Mouse (Mus musculus) erythroblast, adult 5-6 weeks (primary cell): ENCODE measurements around the gene Scamp4. TPM values are rescaled to one million over a fixed set of nuclear protein-coding genes. Genes with fewer than 3 reads are reported as not detected.

Experiments used
- ATAC-seq: replicated peaks from 2 replicates; pipeline ENCODE4 v1.8.0; 2016; ENCODE audit warnings: moderate number of reproducible peaks, mild to moderate bottlenecking, moderate TSS enrichment, inconsistent platforms; ENCODE audit not compliant: poor library complexity, low FRiP score, severe bottlenecking
- total RNA-seq, 2 experiments: library from RNA; stranded (forward) in 1 of 2; stranded (reverse) in 1 of 2; fragments of 150-400 nt in 1 of 2; fragments of 200-764, 138-1000 nt in 1 of 2; gene quantifications; 2 replicates each; pipeline versions ENCODE4 v1.2.3 to v1.2.4; 2015 to 2017; ENCODE audit warnings: low replicate concordance in 2 of 2

Scamp4 gene
- total RNA-seq (2015; ENCODE audit: low replicate concordance) (7.3 and 14.0 TPM in 2 replicates), total RNA-seq (2017; ENCODE audit: low replicate concordance) (2.6 and 3.1 TPM in 2 replicates)

DNA sequence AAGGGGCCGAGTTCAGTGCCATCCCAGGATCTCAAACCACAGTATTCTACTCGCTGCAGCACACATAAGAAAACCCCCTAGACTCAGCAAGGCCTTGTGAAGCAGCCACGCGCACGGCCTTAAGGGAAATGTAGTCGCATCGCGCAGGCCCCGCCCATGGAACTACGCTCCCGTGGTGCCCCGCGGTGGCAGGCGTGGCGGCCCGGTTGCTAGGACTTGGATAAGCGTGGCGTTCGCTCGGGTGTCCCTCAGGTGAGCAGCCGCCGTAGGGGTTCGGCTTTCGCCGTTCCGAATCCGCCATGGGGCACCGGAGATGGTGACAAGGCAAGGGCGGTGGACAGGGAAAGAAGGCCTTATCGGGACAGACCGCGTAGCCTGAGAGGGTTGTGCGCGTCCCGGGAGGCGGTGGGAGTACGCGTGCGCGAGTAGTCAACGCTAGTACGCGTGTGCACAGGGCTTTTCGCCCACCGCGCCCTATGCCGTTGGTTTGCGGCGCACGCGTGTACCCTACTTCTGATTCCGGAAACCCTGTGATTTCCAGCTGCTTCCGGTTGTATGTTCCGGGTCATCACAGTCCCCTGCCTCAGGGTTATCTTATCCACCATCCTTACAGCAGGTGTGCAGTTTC lies at the start of gene Scamp4, which contains the start of gene Adat3:
TSS of gene Scamp4 (plus strand) at position 175 of the 628 bp plus-strand sequence.
TSS of gene Adat3 (plus strand) at position 183 of the 628 bp plus-strand sequence.
- ATAC-seq: peak; percentile 90

GRCm38 (mm10) chr10:80553575-80553974 lies 49.1 kb upstream of the Scamp4 start:
- ATAC-seq: peak; percentile 81

DNA sequence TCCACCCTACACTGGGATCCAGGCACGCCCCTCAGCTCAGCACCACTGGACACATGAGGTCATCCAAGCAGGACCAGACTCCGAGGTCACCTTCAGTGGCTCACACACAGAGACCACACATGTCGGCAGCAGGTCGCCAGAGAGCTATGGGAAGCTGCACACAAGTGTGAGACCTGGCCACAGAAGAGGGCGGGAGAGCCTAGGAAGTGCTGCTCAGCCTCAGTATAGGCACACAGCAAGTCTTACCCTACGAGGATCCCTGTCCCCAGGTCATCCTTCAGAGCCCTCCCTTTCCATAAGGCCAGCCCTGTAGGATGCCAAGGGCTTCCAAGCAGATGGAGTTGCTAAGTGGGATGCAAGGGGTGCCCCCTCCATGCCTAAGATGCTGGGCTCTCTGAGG lies 48.7 kb upstream of the Scamp4 start:
- ATAC-seq: peak; percentile 23

DNA sequence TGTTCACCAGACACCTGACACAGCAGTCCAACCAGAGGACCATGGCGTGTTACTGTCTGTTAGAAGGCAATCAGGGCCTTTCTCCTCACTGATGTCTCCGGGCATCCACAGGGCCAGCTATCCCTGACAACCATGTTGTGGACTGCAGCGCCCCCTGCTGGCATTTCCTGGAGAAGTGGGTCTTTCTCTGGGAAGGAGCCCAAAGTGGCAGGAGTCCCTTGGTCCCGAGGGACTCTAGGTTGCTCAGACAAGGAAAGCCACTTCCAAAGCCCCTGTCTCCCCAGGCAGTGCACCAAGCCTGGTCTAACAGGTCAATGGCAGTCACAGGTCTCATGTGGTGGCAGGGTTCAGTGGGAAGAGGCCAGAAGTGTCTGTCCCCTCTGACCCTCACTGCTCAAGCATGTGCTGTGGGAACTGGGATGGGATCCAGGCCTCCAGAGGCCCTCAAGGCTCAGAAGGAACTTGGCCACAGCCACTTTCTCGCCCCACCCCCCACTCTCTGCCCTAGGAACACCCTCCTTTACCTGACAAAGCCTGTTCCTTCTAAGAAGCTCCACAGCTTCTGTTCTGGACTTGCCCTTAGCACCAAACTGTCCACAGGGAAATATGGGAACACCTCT lies 45.2 kb upstream of the Scamp4 start:
- peak; percentile 30; the same call in 1 of the 2 replicates for ATAC-seq

GRCm38 (mm10) chr10:80559431-80559830 lies 43.2 kb upstream of the Scamp4 start:
- no peak for ATAC-seq

DNA sequence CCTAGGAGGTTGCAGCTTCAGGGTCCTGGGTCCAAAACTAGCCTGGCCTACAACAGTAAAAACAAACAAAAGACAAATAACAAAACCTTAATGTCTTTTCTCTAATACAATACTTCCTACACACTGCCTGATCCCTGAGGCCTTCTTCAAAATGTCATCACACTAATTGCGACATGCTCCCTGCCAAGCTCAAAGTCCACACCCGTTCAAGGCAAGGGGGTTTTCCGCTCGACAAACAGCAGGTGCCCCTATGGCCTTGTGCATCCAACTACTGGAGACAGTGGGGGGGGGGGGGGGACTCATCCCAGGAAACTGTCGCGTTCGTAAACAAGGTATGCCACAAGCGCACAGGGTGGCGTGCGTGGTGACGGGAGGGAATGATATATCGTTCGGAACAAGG lies 42.1 kb upstream of the Scamp4 start:
- 0 out of 2 replicates have a peak, but pooled peaks have one; percentile 3 for ATAC-seq

GRCm38 (mm10) chr10:80561116-80561944 lies 41.3 kb upstream of the Scamp4 start, which contains the start of gene Rexo1:
Gene Rexo1, minus strand, starts transcription at chr10:80561560.
- peak; percentile 81 for ATAC-seq

- ATAC-seq: peak; percentile 50
Observed at GRCm38 (mm10) chr10:80566375-80567092, 36.1 kb upstream of the Scamp4 start.

- no peak for ATAC-seq
Observed at GRCm38 (mm10) chr10:80568876-80569275, 33.8 kb upstream of the Scamp4 start.

GRCm38 (mm10) chr10:80569664-80570066 lies 33.0 kb upstream of the Scamp4 start:
- peak; percentile 73 for ATAC-seq

DNA sequence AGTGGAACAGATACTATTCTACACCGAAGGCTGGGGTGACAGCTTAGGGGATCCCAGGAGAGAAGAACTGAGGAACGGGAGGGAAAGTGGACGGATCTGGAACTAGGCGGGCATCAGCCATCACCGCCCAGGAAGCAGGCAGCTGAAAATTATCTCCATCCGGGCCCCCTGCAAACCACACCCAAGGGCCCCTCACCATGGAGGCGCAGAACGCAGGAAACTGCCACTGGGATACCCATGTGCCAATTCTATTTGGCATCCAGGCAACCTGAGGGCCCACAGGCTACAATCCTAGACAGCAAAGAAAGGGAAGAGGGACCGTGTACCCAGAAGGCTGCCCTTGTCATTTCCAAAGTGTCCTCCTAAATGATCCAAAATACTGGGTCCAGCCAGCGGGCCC lies 32.3 kb upstream of the Scamp4 start:
- ATAC-seq: no peak

DNA sequence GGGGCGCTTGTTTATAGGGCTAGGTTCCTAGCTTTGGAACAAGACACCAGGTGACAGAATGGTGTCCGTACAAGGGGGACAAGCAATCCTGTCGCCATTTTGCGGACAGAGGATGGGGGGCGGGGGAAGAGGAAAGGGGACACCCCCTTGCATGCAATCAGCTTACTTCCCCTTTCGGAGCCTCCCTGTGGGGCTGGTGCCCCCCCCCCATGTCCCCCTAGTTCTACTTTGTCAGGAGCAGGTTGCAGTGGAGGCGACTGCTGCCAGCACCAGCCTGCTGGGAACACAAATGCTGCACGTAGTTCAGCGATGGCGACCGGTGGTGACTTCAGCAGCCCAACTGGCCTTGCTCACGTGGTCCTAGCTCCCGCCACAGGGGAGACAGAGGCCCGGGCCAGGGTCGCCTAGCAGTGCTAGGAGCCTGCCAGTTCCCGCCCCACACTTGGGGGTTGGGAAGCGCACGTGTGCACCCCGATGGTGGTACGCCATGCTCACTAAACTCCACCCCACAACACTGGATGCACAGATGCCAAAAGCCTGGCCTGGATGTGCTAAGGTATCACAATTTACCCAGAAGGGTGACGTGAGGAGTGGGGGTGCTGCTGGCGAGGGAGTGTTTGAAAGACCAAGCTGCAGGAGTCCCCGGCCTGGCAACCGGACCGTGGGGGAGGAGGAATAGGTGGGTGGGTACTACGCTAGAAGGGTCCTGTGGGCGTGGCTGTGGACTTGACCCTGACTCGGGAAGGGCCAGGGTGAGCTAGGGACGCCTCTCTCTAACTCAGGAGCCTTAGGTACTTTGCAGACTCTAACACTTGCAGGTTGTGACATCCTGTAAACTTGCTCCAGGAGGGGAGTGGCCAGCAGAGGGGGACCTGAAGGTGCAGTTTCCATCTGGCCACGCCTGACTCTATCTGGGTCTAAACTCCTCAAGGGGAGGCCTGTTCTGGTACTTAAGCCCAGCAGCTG lies 31.5 kb upstream of the Scamp4 start:
- ATAC-seq: peak; percentile 32

DNA sequence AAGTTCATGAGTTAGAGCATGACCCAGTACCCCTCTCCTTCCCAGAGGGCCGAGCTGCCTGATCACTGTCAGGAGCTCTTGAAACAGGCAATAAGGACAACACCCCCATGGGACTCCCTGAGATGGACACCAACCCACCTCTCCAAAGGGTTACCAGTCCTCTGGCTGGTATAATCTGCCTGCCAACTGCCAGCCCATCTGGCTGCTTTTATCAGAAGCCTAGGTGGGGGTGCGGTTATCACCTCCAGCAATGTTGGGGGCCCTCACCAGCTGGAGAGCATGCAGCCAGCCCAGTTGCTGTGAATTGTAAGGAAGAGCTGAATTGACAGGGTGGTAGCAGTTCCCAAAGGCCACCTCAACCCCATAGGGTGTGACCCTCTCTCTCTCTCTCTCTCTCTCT lies 30.2 kb upstream of the Scamp4 start:
- ATAC-seq: peak; percentile 33

DNA sequence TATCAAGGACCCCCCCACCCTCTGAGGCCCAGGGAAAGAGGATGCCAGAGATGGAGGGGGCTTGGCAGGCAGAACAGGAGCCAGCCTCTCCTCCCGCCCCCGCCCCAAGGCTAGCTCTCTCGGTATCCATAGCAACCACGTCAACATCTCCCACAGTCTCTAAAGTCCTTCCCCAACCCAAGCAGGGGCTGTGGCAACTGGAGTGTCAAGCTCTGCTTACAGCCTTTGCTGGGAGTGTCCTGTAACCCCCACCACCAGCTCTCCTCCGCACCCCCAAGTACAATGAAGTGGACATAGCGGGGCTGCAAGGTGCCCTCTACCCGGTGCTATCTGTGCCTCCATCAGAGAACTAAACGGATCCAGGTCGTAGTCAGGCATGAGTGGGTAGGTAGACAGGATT lies 28.7 kb upstream of the Scamp4 start:
- ATAC-seq: no peak

DNA sequence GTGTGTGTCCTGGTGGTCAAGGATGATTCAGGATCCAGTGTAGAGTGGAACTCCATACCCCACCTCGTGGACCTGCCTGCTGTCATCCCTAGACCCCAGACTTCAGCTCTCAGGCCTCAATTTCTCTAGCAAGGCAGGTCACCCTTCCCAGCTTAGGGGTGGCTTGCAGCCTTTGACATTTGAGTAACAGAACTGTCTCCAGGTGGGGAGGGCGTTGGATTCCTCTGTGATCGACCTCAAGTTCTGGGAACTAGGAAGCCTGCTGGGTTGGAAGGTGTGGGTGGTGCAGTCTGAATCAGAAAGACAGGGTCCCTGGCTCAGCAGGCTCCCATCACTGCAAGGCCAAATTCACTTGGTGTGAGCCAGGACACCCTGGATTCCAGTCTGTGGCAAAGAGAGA lies 27.8 kb upstream of the Scamp4 start:
- no peak for ATAC-seq

GRCm38 (mm10) chr10:80575925-80576324 lies 26.7 kb upstream of the Scamp4 start:
- ATAC-seq: no peak

DNA sequence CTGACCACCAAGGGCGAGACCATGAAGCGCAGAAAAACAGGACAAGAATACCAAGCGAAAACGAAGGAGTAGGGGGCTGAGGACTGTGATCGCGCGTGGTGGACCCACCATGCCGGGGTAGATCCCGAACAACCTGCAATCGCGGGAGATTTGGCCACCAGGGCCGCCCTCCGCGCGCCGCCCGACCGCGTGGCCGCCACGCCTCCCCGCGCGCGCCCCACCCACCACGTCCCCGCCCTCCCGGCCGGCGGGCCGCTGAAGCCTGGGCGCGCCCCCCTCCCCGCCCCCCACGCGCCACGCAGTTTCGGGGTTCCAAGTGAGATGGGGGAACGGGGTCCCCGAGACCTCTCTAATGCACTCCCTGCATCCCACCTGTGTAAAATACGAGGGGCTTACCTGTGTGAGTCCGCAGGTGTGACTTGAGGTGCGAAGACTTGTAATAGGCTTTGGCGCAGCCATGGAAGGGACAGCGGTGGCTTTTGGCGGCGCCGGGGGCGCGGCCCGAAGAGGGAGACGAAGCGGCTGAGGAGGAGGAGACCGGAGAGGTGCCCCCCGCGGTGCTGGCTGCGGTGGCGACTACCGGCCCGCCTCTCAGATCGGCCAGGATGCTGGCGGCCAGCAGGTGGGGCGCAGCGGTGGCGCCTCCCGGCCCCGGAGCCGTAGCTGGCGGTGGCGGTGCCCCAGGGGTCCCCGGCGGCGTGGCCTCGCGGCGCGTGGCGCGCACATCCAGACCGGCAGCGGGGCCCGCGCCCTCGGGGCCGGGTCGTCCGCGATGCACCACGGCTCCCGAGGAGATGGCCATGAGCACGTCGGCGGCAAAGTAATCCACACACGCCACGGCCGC lies 26.1 kb upstream of the Scamp4 start:
- ATAC-seq: no peak
